Mouse (Mus musculus) erythroblast, embryonic 14.5 days (primary cell): ENCODE results near the gene C1qtnf6. TPM values are rescaled to one million over a fixed set of nuclear protein-coding genes. Genes with fewer than 3 reads are reported as not detected.

ENCODE experiments used
- H3K27me3 ChIP-seq: 2 replicates; pipeline ENCODE4 v1.6.1; 2012; ENCODE audit warnings: inconsistent platforms; ENCODE audit not compliant: control insufficient read depth
- H3K36me3 ChIP-seq: 2 replicates; pipeline ENCODE4 v1.6.1; 2012; ENCODE audit warnings: mild to moderate bottlenecking, inconsistent platforms; ENCODE audit not compliant: control insufficient read depth
- H3K4me1 ChIP-seq: 2 replicates; pipeline ENCODE4 v1.6.1; 2012; ENCODE audit warnings: inconsistent platforms; ENCODE audit not compliant: control insufficient read depth
- H3K4me3 ChIP-seq: replicated peaks from 2 replicates; pipeline ENCODE3; 2012; ENCODE audit warnings: moderate library complexity, mild to moderate bottlenecking, inconsistent platforms
- H3K9me3 ChIP-seq: 2 replicates; pipeline ENCODE4 v1.6.1; 2012; ENCODE audit warnings: low read length, inconsistent platforms, mixed read lengths; ENCODE audit not compliant: control insufficient read depth
- GATA1 ChIP-seq: IDR thresholded peaks from 2 replicates; pipeline ENCODE4 v1.6.1; 2012; ENCODE audit warnings: low read length, inconsistent platforms, mixed read lengths
- TAL1 ChIP-seq: IDR thresholded peaks from 3 replicates; pipeline ENCODE4 v1.6.1; 2012; ENCODE audit warnings: low read length, inconsistent platforms, mixed read lengths
- polyA plus RNA-seq: library from polyadenylated mRNA; stranded (reverse); fragments of >175 nt; gene quantifications from 2 replicates; pipeline ENCODE4 v1.2.3, GENCODE M21; 2012

Gene C1qtnf6
- polyA plus RNA-seq, 1 experiment = not detected

- no peaks in the 10 kb centered on the region for H3K9me3 ChIP-seq
- H3K27me3 ChIP-seq = no peaks in the 10 kb centered on the region
- no peaks in the 10 kb centered on the region for H3K4me1 ChIP-seq
- no peak for TF ChIP-seq TAL1
- TF ChIP-seq GATA1 = no peak
- H3K4me3 ChIP-seq = no peak within 1 kb of the TSS
- H3K36me3 ChIP-seq = no peaks in the 10 kb centered on the region
These were observed 36.2 kb downstream of the C1qtnf6 start, which contains the start of gene Il2rb for GRCm38 (mm10) chr15:78494968-78495406. TSS of gene Il2rb (minus strand) at chr15:78495271.

- no peaks in the 10 kb centered on the region for H3K36me3 ChIP-seq
- no peaks in the 10 kb centered on the region for H3K9me3 ChIP-seq
- no peak overlapping the region for H3K4me3 ChIP-seq
- H3K27me3 ChIP-seq = no peaks in the 10 kb centered on the region
- H3K4me1 ChIP-seq = no peaks in the 10 kb centered on the region
- TF ChIP-seq TAL1 (no peak), GATA1 (no peak)
These were observed 37.7 kb downstream of the C1qtnf6 start for GRCm38 (mm10) chr15:78493401-78494010.

GRCm38 (mm10) chr15:78491301-78491700, 39.9 kb downstream of the C1qtnf6 start:
- TF ChIP-seq TAL1 (no peak), GATA1 (no peak)
- H3K36me3 ChIP-seq = no peaks in the 10 kb centered on the region
- H3K27me3 ChIP-seq = no peaks in the 10 kb centered on the region
- H3K4me3 ChIP-seq = no peak overlapping the region
- H3K4me1 ChIP-seq = no peaks in the 10 kb centered on the region
- H3K9me3 ChIP-seq = no peaks in the 10 kb centered on the region

- TF ChIP-seq GATA1 (no peak), TAL1 (no peak)
- Histone ChIP-seq H3K36me3 (no peaks in the 10 kb centered on the region), H3K27me3 (no peaks in the 10 kb centered on the region), H3K4me1 (no peaks in the 10 kb centered on the region), H3K4me3 (no peak overlapping the region), H3K9me3 (no peaks in the 10 kb centered on the region)
These were observed 41.3 kb downstream of the C1qtnf6 start for GRCm38 (mm10) chr15:78489906-78490305.

GRCm38 (mm10) chr15:78489248-78489647, 42.0 kb downstream of the C1qtnf6 start:
- Histone ChIP-seq H3K9me3 (no peaks in the 10 kb centered on the region), H3K4me1 (no peaks in the 10 kb centered on the region), H3K4me3 (no peak overlapping the region), H3K27me3 (no peaks in the 10 kb centered on the region), H3K36me3 (no peaks in the 10 kb centered on the region)
- TF ChIP-seq TAL1 (no peak), GATA1 (no peak)

- Histone ChIP-seq H3K36me3 (no peaks in the 10 kb centered on the region), H3K4me3 (no peak overlapping the region), H3K9me3 (no peaks in the 10 kb centered on the region), H3K4me1 (no peaks in the 10 kb centered on the region), H3K27me3 (no peaks in the 10 kb centered on the region)
- no peak for TF ChIP-seq TAL1
- no peak for TF ChIP-seq GATA1
These were observed 44.1 kb downstream of the C1qtnf6 start for GRCm38 (mm10) chr15:78487066-78487465.

GRCm38 (mm10) chr15:78486564-78486963, 44.7 kb downstream of the C1qtnf6 start:
- TF ChIP-seq TAL1 = no peak
- TF ChIP-seq GATA1 = no peak
- Histone ChIP-seq H3K27me3 (no peaks in the 10 kb centered on the region), H3K4me1 (no peaks in the 10 kb centered on the region), H3K9me3 (no peaks in the 10 kb centered on the region), H3K36me3 (no peaks in the 10 kb centered on the region), H3K4me3 (no peak overlapping the region)

- no peaks in the 10 kb centered on the region for H3K4me1 ChIP-seq
- H3K27me3 ChIP-seq = no peaks in the 10 kb centered on the region
- no peak overlapping the region for H3K4me3 ChIP-seq
- H3K9me3 ChIP-seq = peaks cover 3% of the 10 kb centered on the region
- no peaks in the 10 kb centered on the region for H3K36me3 ChIP-seq
- TF ChIP-seq GATA1 = no peak
- no peak for TF ChIP-seq TAL1
These were observed 47.9 kb downstream of the C1qtnf6 start for GRCm38 (mm10) chr15:78483311-78483710.

- Histone ChIP-seq H3K36me3 (no peaks in the 10 kb centered on the region), H3K9me3 (peaks cover 3% of the 10 kb centered on the region), H3K27me3 (no peaks in the 10 kb centered on the region), H3K4me1 (no peaks in the 10 kb centered on the region), H3K4me3 (no peak overlapping the region)
- TF ChIP-seq TAL1 (no peak), GATA1 (no peak)
These were observed 48.7 kb downstream of the C1qtnf6 start for GRCm38 (mm10) chr15:78482518-78482917.

- TF ChIP-seq GATA1 (no peak), TAL1 (no peak)
- no peaks in the 10 kb centered on the region for H3K27me3 ChIP-seq
- H3K36me3 ChIP-seq = no peaks in the 10 kb centered on the region
- peaks cover 3% of the 10 kb centered on the region for H3K9me3 ChIP-seq
- H3K4me1 ChIP-seq = no peaks in the 10 kb centered on the region
- no peak overlapping the region for H3K4me3 ChIP-seq
These were observed 49.7 kb downstream of the C1qtnf6 start for GRCm38 (mm10) chr15:78481448-78482000.
